Mouse (Mus musculus) subcutaneous adipose tissue, adult 2 months (tissue): ENCODE results near the gene Hepacam. TPM values are rescaled to one million over a fixed set of nuclear protein-coding genes. Genes with fewer than 3 reads are reported as not detected.

Experiments
- polyA plus RNA-seq: library from polyadenylated mRNA; depleted of rRNA; stranded (reverse); fragments of >200 nt; gene quantifications from 2 replicates; pipeline ENCODE4 v1.2.3, GENCODE M21; 2012; ENCODE audit warnings: low replicate concordance; rRNA removed

Hepacam gene
- polyA plus RNA-seq, result 0.05 and 0.23 TPM in 2 replicates

GRCm38 (mm10) chr9:37367301-37368080 is at the start of gene Hepacam:
Gene Hepacam (plus strand): TSS chr9:37367351.

GRCm38 (mm10) chr9:37347988-37348642 is 19.0 kb upstream of the Hepacam start, which contains the start of gene Ccdc15:
Gene Ccdc15 (minus strand): TSS chr9:37348432.

GRCm38 (mm10) chr9:37401802-37402201 is 34.7 kb downstream of the Hepacam start, which contains the start of gene Robo4:
Gene Robo4 (plus strand): TSS chr9:37401897.

GRCm38 (mm10) chr9:37432720-37433421 is 65.7 kb downstream of the Hepacam start, which contains the start of gene Robo3:
Gene Robo3 (minus strand): TSS chr9:37433246.

Other genes starting within 250 kb of the Hepacam start
- gene Pknox2, start 219.9 kb upstream of the Hepacam start, polyA plus RNA-seq, result 4.4 and 40.5 TPM in 2 replicates
- gene Tmem218, start 159.1 kb upstream of the Hepacam start, polyA plus RNA-seq, result 4.3 and 6.7 TPM in 2 replicates
- gene Slc37a2, start 111.6 kb upstream of the Hepacam start, polyA plus RNA-seq, result 5.4 and 7.6 TPM in 2 replicates
- gene Ccdc15, start 18.9 kb upstream of the Hepacam start, polyA plus RNA-seq, result 0.49 and 1.1 TPM in 2 replicates
- gene Robo4, start 34.5 kb downstream of the Hepacam start, polyA plus RNA-seq, result 35.2 and 126 TPM in 2 replicates
- gene Robo3, start 65.9 kb downstream of the Hepacam start, polyA plus RNA-seq, result 0.12 TPM in 1 of 2 replicates, not detected in the other
- 11.5 and 26.4 TPM in 2 replicates for gene Msantd2, start 122.0 kb downstream of the Hepacam start, polyA plus RNA-seq
- 102 and 205 TPM in 2 replicates for gene Esam, start 160.7 kb downstream of the Hepacam start, polyA plus RNA-seq
- gene Vsig2, start 171.9 kb downstream of the Hepacam start, polyA plus RNA-seq, result 22.8 and 43.7 TPM in 2 replicates
- gene Nrgn, start 185.6 kb downstream of the Hepacam start, polyA plus RNA-seq, result 4.0 and 4.5 TPM in 2 replicates
- 11.2 and 16.4 TPM in 2 replicates for gene Siae, start 188.3 kb downstream of the Hepacam start, polyA plus RNA-seq
- 0.77 and 0.95 TPM in 2 replicates for gene Spa17, start 246.4 kb downstream of the Hepacam start, polyA plus RNA-seq